Mouse (Mus musculus): ENCODE data around the gene Slc16a13.

DNA sequence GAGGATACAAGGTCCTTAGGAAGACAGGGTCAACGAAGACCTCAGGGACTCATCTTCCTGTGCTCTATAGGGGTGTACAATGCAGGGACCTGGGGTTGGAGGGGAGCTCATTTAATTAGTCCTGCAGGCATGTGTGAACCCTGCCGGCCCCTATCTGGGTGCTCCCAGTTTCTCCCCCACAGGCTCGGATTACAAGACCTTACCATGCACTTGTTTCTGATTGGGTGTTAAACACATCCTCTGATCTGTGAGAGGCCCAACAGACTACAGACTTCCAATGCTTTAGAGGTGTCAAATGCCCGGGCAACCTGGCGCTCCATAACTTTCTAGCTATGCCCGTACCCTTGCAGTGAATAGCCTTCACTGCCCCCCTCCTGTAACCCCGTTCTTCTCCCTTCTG, 52.7 kb downstream of the Slc16a13 start:
- no peak for TF ChIP-seq CTCF (IDR thresholded peaks at IDR 0.05; ENCODE audit: low read depth, low read length)
- no peak for TF ChIP-seq POLR2A (IDR thresholded peaks at IDR 0.05; ENCODE audit: extremely low read depth, insufficient read depth, low read length)
